Mouse (Mus musculus): Measurements from ENCODE around the gene Numbl.

The Numbl gene

GRCm38 (mm10) chr7:27251946-27252345 lies 6.3 kb upstream of the Numbl start:
- no peak for DNase-seq (ENCODE audit: low spot score in 2 of 2)

- no peak for DNase-seq (ENCODE audit: low spot score in 2 of 2)
These were observed 2.5 kb upstream of the Numbl start for GRCm38 (mm10) chr7:27255721-27256120.

- peak; percentile 85 to 87 for DNase-seq (ENCODE audit: low spot score in 2 of 2)
These were observed 984 bp upstream of the Numbl start for GRCm38 (mm10) chr7:27257046-27257851.

- DNase-seq (ENCODE audit: low spot score in 2 of 2) = no peak
These were observed 405 bp upstream of the Numbl start for GRCm38 (mm10) chr7:27257852-27258204.

GRCm38 (mm10) chr7:27259271-27259721 lies 1.1 kb downstream of the Numbl start:
- DNase-seq (ENCODE audit: low spot score in 2 of 2) = no peak

GRCm38 (mm10) chr7:27259771-27260170 lies 1.5 kb downstream of the Numbl start:
- DNase-seq (ENCODE audit: low spot score in 2 of 2) = peak in 1 of 2 experiments; percentile 45

- DNase-seq (ENCODE audit: low spot score in 2 of 2) = peak; percentile 49 to 56
These were observed 2.6 kb downstream of the Numbl start for GRCm38 (mm10) chr7:27260856-27261255.

- no peak for DNase-seq (ENCODE audit: low spot score in 2 of 2)
These were observed 3.7 kb downstream of the Numbl start for GRCm38 (mm10) chr7:27261888-27262287.

- no peak for DNase-seq (ENCODE audit: low spot score in 2 of 2)
These were observed 6.5 kb downstream of the Numbl start for GRCm38 (mm10) chr7:27264761-27265160.

GRCm38 (mm10) chr7:27266515-27267128 lies 8.4 kb downstream of the Numbl start:
- DNase-seq (ENCODE audit: low spot score in 2 of 2) = peak; percentile 86 to 87

GRCm38 (mm10) chr7:27271423-27271822 lies 13.2 kb downstream of the Numbl start:
- DNase-seq (ENCODE audit: low spot score in 2 of 2) = no peak

GRCm38 (mm10) chr7:27273739-27274351 lies 15.6 kb downstream of the Numbl start:
- no peak for DNase-seq (ENCODE audit: low spot score in 2 of 2)

GRCm38 (mm10) chr7:27274916-27275315 lies 16.7 kb downstream of the Numbl start:
- no peak for DNase-seq (ENCODE audit: low spot score in 2 of 2)

- no peak for DNase-seq (ENCODE audit: low spot score in 2 of 2)
These were observed 17.8 kb downstream of the Numbl start for GRCm38 (mm10) chr7:27276021-27276420.

GRCm38 (mm10) chr7:27277191-27277590 lies 19.0 kb downstream of the Numbl start:
- DNase-seq (ENCODE audit: low spot score in 2 of 2) = no peak

GRCm38 (mm10) chr7:27281717-27282116 lies 23.5 kb downstream of the Numbl start:
- DNase-seq (ENCODE audit: low spot score in 2 of 2) = no peak

- no peak for DNase-seq (ENCODE audit: low spot score in 2 of 2)
These were observed 24.0 kb downstream of the Numbl start for GRCm38 (mm10) chr7:27282225-27282624.

GRCm38 (mm10) chr7:27284865-27285697 lies 26.8 kb downstream of the Numbl start:
- DNase-seq (ENCODE audit: low spot score in 2 of 2) = no peak

GRCm38 (mm10) chr7:27285698-27286066 lies 27.4 kb downstream of the Numbl start:
- DNase-seq (ENCODE audit: low spot score in 2 of 2) = peak in 1 of 2 experiments; percentile 66

GRCm38 (mm10) chr7:27288732-27289131 lies 30.5 kb downstream of the Numbl start:
- no peak for DNase-seq (ENCODE audit: low spot score in 2 of 2)

GRCm38 (mm10) chr7:27290555-27290954 lies 32.3 kb downstream of the Numbl start:
- no peak for DNase-seq (ENCODE audit: low spot score in 2 of 2)

All from frontal cortex, postnatal 36 days (tissue).